Mouse (Mus musculus): ENCODE data around the gene Chst13.

- TF ChIP-seq CTCF (IDR thresholded peaks at IDR 0.05; ENCODE audit: low read depth) = no peak
- no peak for TF ChIP-seq EP300 (IDR thresholded peaks at IDR 0.05; ENCODE audit: low read depth)
These were observed 33.2 kb upstream of the Chst13 start for GRCm38 (mm10) chr6:90358142-90358541.

Data from liver, postnatal 0 days (tissue).